Mouse (Mus musculus): ENCODE results near the gene Nrg3.

- TF ChIP-seq CTCF (IDR thresholded peaks at IDR 0.05; ENCODE audit: borderline replicate concordance, extremely low read depth, insufficient read depth, insufficient read length), result no peak
- no peak for TF ChIP-seq POLR2A (IDR thresholded peaks at IDR 0.05; ENCODE audit: borderline replicate concordance, extremely low read depth, insufficient read depth, insufficient read length, poor library complexity, severe bottlenecking)
These were observed 261.4 kb downstream of the Nrg3 start for GRCm38 (mm10) chr14:39211472-39211871.

All from brain, embryonic 14.5 days (tissue).